Mouse (Mus musculus): ENCODE measurements at regions not wholly inside any gene's neighbourhood (a gene's known extent, or its start where the extent isn't known, plus 50 kb on each side); places are given as distances from the start of the nearest gene placed in this dataset.

DNA sequence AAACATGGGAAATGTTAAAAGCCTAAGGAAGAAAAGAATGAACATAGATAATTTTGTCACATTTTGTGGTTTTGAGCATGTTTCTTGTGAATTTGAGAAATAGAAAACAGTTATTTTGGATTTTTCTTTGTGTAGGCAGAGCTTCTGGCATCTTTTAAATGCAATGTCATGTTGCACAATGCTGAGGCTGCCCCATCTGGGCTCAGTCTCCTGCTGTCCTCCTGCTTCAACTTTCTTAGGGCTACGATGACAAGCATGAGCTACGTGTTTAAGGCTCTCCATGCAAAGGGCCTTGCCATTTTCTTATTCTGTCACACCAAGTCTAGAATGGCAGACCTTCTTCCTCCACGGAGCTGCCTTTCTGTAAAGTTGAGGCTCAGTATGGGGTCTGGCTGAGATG, 1141.6 kb upstream of the A1bg start:
- no peak overlapping the region for H3K27ac ChIP-seq (ENCODE audit: control insufficient read depth, low read depth, low read length)
- H3K27me3 ChIP-seq (ENCODE audit: control insufficient read depth in 1 of 2, insufficient read depth in 2 of 2, low read length in 2 of 2), result no peaks in the 10 kb centered on the region
- peaks cover 0 to 4% of the 10 kb centered on the region in 2 experiments; a peak in 2 of 4 replicates for H3K36me3 ChIP-seq (ENCODE audit: control insufficient read depth in 1 of 2, insufficient read depth in 2 of 2, low read length in 2 of 2)
- H3K9me3 ChIP-seq (replicated peaks; ENCODE audit: insufficient read depth, low read length), result no peaks in the 10 kb centered on the region
- no peak overlapping the region for H3K4me3 ChIP-seq (ENCODE audit: control insufficient read depth in 1 of 2, insufficient read depth in 1 of 2, low read depth in 2 of 2, low read length in 2 of 2)
- H3K79me2 ChIP-seq (ENCODE audit: control insufficient read depth, insufficient read depth, low read length, poor library complexity), result peaks cover 21% of the 10 kb centered on the region
- H3K9ac ChIP-seq (ENCODE audit: control insufficient read depth, low read depth, low read length, poor library complexity, severe bottlenecking), result no peak overlapping the region
- no peak for DNase-seq (ENCODE audit: low read depth, low spot score)
- TF ChIP-seq UBTF (IDR thresholded peaks at IDR 0.05; ENCODE audit: borderline replicate concordance, insufficient read depth, low read depth, low read length) (no peak), USF1 (IDR thresholded peaks at IDR 0.05; ENCODE audit: low read depth, low read length) (no peak), MXI1 (IDR thresholded peaks at IDR 0.05; ENCODE audit: low read depth, low read length) (no peak), ETS1 (IDR thresholded peaks at IDR 0.05; ENCODE audit: low read depth, low read length) (no peak), GABPA (IDR thresholded peaks at IDR 0.05; ENCODE audit: low read depth, low read length) (no peak)
- no peaks in the 10 kb centered on the region for H3K4me1 ChIP-seq (ENCODE audit: control insufficient read depth in 1 of 2, insufficient read depth in 2 of 2, low read length in 2 of 2)

DNA sequence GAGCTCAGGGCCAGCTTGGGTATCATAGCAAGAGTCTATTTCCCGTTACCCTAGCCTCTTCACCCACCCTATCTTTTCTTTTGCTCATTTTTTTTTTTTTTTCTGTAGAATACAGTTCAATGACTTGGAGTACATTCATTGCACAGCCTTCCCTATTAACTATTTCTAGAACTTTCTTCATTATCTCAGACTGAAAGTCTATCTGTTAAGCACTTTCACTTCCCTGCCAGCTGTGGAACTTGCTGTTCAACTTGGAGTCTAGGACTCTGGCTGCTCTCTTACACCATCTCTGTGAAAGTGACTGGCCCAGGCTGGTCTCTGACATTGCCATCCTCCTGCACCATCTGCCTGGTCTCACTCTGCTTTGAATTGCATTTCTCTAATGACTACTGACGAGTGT, 1134.6 kb upstream of the A1bg start:
- Histone ChIP-seq H3K27ac (ENCODE audit: control insufficient read depth, low read depth, low read length) (no peak overlapping the region), H3K4me3 (ENCODE audit: control insufficient read depth in 1 of 2, insufficient read depth in 1 of 2, low read depth in 2 of 2, low read length in 2 of 2) (no peak overlapping the region), H3K36me3 (ENCODE audit: control insufficient read depth in 1 of 2, insufficient read depth in 2 of 2, low read length in 2 of 2) (peaks cover 13 to 24% of the 10 kb centered on the region in 2 experiments), H3K79me2 (ENCODE audit: control insufficient read depth, insufficient read depth, low read length, poor library complexity) (peaks cover 60% of the 10 kb centered on the region), H3K9ac (ENCODE audit: control insufficient read depth, low read depth, low read length, poor library complexity, severe bottlenecking) (no peak overlapping the region), H3K4me1 (ENCODE audit: control insufficient read depth in 1 of 2, insufficient read depth in 2 of 2, low read length in 2 of 2) (peaks cover 0 to 12% of the 10 kb centered on the region in 2 experiments; a peak in 2 of 4 replicates), H3K9me3 (replicated peaks; ENCODE audit: insufficient read depth, low read length) (no peaks in the 10 kb centered on the region), H3K27me3 (ENCODE audit: control insufficient read depth in 1 of 2, insufficient read depth in 2 of 2, low read length in 2 of 2) (no peaks in the 10 kb centered on the region)
- no peak for DNase-seq (ENCODE audit: low read depth, low spot score)
- no peak for TF ChIP-seq BHLHE40 (IDR thresholded peaks at IDR 0.05; ENCODE audit: borderline replicate concordance, low read depth, low read length)

DNA sequence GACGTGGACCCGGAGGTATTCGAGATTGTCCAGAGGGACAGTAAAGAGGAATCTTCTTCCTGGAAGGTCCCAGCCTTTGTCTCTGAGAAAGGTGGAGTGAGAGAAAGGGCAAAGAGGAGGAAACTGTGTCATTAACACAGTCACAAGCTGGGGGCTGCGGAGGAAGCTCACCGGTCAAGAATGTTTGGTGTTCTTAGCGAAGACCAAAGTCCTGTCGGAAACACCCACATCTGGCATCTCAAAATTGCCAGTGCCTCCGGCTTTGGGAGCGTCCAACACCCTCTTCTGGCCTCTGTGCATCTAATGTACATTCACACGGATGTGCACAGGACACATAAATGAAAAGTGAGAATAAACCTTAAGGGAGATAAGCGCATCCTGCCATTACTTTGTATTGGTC, 1134.1 kb upstream of the A1bg start:
- peaks cover 0 to 12% of the 10 kb centered on the region in 2 experiments; a peak in 2 of 4 replicates for H3K4me1 ChIP-seq (ENCODE audit: control insufficient read depth in 1 of 2, insufficient read depth in 2 of 2, low read length in 2 of 2)

More for the DNA sequence above, 1134.1 kb upstream of the A1bg start:
- TF ChIP-seq POLR2A (IDR thresholded peaks at IDR 0.05; ENCODE audit: control insufficient read depth in 1 of 2, insufficient read depth in 1 of 2, low read depth in 1 of 2, low read length in 2 of 2, poor library complexity in 1 of 2), result no peak
- TF ChIP-seq ZMIZ1 (IDR thresholded peaks at IDR 0.05; ENCODE audit: low read depth, low read length), result no peak
- no peak for TF ChIP-seq TCF12 (IDR thresholded peaks at IDR 0.05; ENCODE audit: low read depth, low read length)
- no peak for TF ChIP-seq JUND (IDR thresholded peaks at IDR 0.05; ENCODE audit: low read depth, low read length)
- no peak for TF ChIP-seq NRF1 (IDR thresholded peaks at IDR 0.05; ENCODE audit: insufficient read depth, low read depth, low read length, poor library complexity, severe bottlenecking)
- TF ChIP-seq MAX (IDR thresholded peaks at IDR 0.05; ENCODE audit: low read length), result no peak
- no peak for TF ChIP-seq SIN3A (IDR thresholded peaks at IDR 0.05; ENCODE audit: low read length)
- no peak for TF ChIP-seq MAZ (IDR thresholded peaks at IDR 0.05; ENCODE audit: low read depth, low read length)
- no peak for TF ChIP-seq TAL1 (IDR thresholded peaks at IDR 0.05; ENCODE audit: low read length)
- H3K27me3 ChIP-seq (ENCODE audit: control insufficient read depth in 1 of 2, insufficient read depth in 2 of 2, low read length in 2 of 2), result no peaks in the 10 kb centered on the region
- no peak overlapping the region for H3K27ac ChIP-seq (ENCODE audit: control insufficient read depth, low read depth, low read length)
- H3K36me3 ChIP-seq (ENCODE audit: control insufficient read depth in 1 of 2, insufficient read depth in 2 of 2, low read length in 2 of 2), result peaks cover 15 to 26% of the 10 kb centered on the region in 2 experiments
- DNase-seq (ENCODE audit: low read depth, low spot score), result no peak
- H3K9me3 ChIP-seq (replicated peaks; ENCODE audit: insufficient read depth, low read length), result no peaks in the 10 kb centered on the region
- H3K79me2 ChIP-seq (ENCODE audit: control insufficient read depth, insufficient read depth, low read length, poor library complexity), result peaks cover 64% of the 10 kb centered on the region
- no peak overlapping the region for H3K9ac ChIP-seq (ENCODE audit: control insufficient read depth, low read depth, low read length, poor library complexity, severe bottlenecking)
- H3K4me3 ChIP-seq (ENCODE audit: control insufficient read depth in 1 of 2, insufficient read depth in 1 of 2, low read depth in 2 of 2, low read length in 2 of 2), result no peak overlapping the region
